Mouse (Mus musculus) T-helper 17 cell (primary cell): ENCODE measurements around the gene Lemd1.
"Not testable (repeated sequence)": the region's sequence is repeated elsewhere in the genome, so short reads cannot be mapped to it uniquely, and the experiment has no call there.

Source experiments
- in situ Hi-C, 2 experiments: fragments of 300-600 bp; cut with MboI, MseI; formaldehyde crosslinking; loops; 1 replicate in 1 of 2; 2 replicates in 1 of 2; pipeline ENCODE4 v1.15.1; 2025; ENCODE audit warnings: high pct_unique_total_duplicates in 2 of 2

Gene Lemd1

GRCm38 (mm10) chr1:132162618-132163017 is 28.6 kb upstream of the Lemd1 start:
- in situ Hi-C loops: not testable (repeated sequence)

DNA sequence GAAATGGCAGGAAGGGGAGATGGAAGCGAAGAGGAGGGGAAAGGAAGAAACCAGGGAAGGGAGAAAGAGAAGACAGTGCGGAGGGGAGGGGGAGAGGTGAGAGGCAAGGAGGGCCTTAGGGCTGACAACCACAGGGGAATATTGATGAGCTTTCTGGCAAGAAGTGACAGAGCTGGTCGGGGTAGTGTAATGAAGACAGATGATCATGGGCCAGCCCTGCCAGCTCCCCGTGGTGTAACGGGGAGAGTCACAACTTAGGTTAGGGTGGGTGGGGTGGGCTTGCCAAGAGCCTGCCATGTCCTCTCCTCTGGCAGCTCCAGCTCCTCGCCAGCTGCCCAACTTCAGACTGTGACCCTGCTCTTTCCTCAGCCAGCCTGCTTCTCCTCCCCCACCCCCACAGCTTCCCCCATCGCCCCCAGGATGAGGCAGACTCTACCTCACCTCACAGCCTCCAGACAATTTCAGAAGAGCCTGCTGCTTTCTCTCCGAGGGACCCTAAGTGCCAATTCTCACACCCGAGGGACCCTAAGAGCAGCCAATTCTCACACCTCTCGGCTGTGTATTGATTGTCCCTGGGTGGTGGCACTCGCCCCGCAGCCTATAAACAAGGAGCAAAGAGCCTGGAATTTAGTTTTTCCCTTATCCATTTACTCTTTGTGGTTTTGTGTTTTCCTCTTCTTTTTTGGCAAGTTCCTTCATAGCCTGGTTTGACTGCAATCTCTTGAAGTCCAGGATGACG is 26.3 kb upstream of the Lemd1 start:
- in situ Hi-C loops: no loop called here

DNA sequence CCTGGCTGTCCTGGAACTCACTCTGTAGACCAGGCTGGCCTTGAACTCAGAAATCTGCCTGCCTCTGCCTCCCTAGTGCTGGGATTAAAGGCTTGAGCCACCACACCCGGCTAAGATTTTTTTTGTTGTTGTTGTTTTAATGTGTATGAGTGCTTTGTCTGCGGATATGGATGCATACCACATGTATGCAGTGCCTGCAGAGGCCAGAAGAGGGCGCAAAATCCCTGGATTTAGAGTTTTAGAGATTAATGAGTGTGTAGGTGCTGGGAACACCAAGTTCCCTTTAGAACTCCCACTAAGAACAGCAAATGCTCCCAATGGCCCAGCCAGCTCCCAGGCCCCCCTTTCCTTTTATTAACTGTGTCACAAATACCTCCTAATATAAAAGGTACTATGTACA is 25.4 kb upstream of the Lemd1 start:
- in situ Hi-C loops: no loop called here

DNA sequence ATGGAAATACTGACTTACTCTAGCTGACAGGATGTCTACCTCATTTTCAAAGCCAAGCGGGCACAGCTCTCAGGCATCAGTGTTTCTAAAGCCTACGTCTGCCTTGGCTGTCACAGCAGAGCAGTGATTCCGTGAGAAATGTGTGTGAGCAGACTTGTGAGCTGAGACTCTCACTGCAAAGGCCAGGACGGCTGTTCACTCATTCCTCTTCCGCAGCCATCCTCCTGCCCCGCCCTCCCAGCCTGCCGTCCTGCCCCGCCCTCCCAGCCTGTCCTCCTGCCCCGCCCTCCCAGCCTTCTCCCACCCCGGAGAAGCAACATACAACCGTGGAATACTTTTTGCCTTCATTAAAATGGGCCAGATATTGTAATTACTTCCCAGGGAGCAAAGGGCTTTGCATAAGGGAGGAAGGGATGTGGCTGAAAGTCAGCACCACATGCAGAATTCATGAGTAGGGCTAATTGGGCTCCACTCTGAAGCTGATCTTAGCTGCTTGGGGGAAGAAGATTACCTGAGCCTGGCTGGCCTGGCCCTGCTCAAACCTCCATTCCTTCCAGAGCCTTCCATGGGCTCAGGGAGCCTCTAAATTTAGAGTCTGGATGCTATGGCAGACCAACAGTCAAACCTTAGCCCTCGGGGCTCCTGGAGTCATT is 23.0 kb upstream of the Lemd1 start:
- in situ Hi-C loops: no loop called here

- in situ Hi-C loops: loop anchor here in 1 of 2 experiments (5.0 to 10.0 kb wide), 2 partner anchors 192 to 1394 kb away; no protein-coding TSS in a partner anchor
Measured at GRCm38 (mm10) chr1:132170698-132171097, 20.5 kb upstream of the Lemd1 start.

GRCm38 (mm10) chr1:132171619-132172018 is 19.6 kb upstream of the Lemd1 start:
- in situ Hi-C loops: loop anchor here in 1 of 2 experiments (5.0 to 10.0 kb wide), 2 partner anchors 191 to 1393 kb away; no protein-coding TSS in a partner anchor

GRCm38 (mm10) chr1:132186303-132186702 is 4.9 kb upstream of the Lemd1 start:
- in situ Hi-C loops: no loop called here

DNA sequence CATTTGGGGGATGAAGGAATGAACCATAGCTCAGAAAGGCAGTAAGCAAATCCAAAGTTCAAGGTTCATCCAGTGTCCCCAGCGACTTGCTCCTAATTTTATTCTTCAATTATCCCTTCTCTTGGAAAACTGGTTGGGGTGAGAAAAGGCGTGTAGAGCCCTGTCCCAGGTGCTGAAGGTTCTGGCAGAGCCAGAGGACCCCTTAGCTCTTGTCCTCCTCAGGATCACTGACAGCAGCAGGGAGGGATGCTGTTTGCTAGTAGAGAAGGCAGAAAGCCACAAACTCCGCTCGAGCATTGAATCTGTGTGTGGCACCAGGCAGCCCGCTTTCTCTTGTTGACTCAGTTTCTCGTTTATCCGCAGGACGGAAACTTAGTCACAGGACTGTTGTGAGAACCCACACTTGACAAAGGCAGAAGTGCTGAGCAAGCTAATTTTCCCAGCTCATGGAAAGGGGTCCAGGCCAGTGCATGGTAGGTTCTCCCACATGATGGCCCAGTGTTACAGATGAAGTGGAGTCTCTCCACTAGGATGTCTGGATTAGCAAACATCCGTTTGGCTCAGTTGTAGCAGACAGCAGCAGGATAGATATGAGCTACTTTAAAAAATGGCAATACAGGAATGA is 2.7 kb upstream of the Lemd1 start:
- in situ Hi-C loops: no loop called here

GRCm38 (mm10) chr1:132189231-132189630 is 2.0 kb upstream of the Lemd1 start:
- in situ Hi-C loops: no loop called here

- in situ Hi-C loops: no loop called here
Measured at GRCm38 (mm10) chr1:132190040-132190513, 1.2 kb upstream of the Lemd1 start.

DNA sequence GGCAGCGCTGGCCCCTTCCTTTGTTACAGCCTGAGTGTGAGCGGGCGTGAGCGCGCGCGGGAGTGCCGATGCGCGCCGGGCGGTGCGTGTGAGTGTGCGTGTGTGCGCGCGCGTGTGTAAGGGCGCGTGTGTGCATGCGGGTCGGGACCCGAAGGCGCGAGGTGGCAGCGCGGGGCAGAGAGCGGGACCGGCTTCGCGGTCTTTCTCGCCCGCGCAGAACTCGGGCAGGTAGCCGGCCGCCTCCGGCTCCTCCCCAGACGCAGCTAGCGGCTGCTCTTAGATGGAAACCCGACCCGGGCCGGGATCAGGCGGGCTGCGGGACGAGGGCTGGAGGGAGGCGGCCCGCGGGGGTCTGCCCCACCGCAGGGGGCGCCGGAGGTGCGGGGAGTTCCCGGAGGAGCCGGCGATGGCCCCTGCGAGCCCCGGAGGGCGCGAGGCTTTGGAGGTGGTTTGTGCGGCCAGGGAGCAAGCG is 574 bp upstream of the Lemd1 start:
- in situ Hi-C loops: no loop called here

- in situ Hi-C loops: no loop called here
Measured at GRCm38 (mm10) chr1:132191786-132192680, 802 bp downstream of the Lemd1 start.

- in situ Hi-C loops: no loop called here
Measured at GRCm38 (mm10) chr1:132193806-132194205, 2.6 kb downstream of the Lemd1 start.

- in situ Hi-C loops: no loop called here
Measured at GRCm38 (mm10) chr1:132194624-132195023, 3.4 kb downstream of the Lemd1 start.

DNA sequence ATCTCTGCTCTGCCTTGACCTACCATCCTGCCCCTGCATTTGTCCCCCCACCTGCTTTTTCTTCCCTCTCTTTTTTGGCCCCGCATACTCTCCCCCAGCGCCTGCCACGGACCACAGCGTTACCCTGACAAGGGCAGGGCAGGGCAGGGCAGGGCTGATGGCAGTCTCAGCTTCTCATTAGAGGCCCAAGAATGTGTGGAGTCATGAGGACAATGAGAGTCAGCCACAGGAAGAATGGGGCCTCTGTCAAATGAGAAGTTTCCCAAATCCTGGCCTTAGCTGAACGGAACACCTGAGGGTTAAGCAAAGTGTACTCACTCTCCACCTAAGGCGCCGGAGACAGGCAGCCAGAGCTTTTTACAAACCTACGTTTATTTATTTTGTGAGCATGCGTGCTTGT is 3.9 kb downstream of the Lemd1 start:
- in situ Hi-C loops: no loop called here

- in situ Hi-C loops: no loop called here
Measured at GRCm38 (mm10) chr1:132195681-132196080, 4.5 kb downstream of the Lemd1 start.

- in situ Hi-C loops: no loop called here
Measured at GRCm38 (mm10) chr1:132196337-132196736, 5.1 kb downstream of the Lemd1 start.

DNA sequence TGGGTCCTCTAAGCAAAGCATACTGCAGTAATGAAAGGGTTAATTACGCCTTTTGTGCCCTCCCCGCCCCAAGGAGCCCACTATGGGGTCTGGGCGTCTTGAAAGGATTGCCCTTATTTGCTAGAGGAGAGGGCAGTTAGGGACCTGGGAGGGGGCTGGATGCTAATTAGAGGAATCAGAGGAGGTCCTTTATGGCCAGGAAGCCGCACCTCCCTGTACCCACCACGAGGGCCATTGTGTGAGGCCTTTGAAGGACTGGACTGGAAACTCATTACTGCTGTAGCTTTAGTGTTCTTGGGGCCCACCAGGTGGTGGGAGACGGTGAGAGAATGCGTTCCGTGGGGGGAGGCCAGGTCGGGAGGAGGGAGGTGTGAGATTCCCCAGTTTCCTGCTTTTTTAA is 6.4 kb downstream of the Lemd1 start:
- in situ Hi-C loops: no loop called here

GRCm38 (mm10) chr1:132198401-132199071 is 7.3 kb downstream of the Lemd1 start:
- in situ Hi-C loops: no loop called here

- in situ Hi-C loops: no loop called here
Measured at GRCm38 (mm10) chr1:132199244-132199643, 8.0 kb downstream of the Lemd1 start.

DNA sequence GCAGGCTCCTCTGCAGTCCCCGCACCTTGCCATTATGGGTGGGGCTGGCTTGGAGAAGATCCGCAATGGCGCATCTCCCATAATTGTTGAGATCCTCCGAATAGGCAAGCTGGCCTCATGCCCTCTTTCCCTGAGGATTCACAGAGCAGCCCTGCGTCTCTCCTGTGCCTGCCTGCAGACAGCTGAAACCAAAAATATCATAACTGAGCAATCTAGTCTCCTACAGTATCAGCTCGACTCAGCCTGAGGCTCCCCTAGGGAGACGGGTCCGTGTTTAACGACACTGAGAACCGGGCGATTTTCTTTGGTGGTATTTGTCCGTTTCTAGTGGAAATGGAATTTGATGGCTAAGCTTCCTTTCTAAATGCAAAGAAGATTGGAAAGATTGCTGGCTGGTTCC is 8.7 kb downstream of the Lemd1 start:
- in situ Hi-C loops: no loop called here
